Mouse (Mus musculus): ENCODE results near the gene Tmem101. TPM values are rescaled to one million over a fixed set of nuclear protein-coding genes. Genes with fewer than 3 reads are reported as not detected.

Tmem101 gene
- polyA plus RNA-seq (2014; fragmentation: Nextera tagmentation; extraction: Ambion mirVana), result 33.5 and 35.9 TPM in 2 replicates

DNA sequence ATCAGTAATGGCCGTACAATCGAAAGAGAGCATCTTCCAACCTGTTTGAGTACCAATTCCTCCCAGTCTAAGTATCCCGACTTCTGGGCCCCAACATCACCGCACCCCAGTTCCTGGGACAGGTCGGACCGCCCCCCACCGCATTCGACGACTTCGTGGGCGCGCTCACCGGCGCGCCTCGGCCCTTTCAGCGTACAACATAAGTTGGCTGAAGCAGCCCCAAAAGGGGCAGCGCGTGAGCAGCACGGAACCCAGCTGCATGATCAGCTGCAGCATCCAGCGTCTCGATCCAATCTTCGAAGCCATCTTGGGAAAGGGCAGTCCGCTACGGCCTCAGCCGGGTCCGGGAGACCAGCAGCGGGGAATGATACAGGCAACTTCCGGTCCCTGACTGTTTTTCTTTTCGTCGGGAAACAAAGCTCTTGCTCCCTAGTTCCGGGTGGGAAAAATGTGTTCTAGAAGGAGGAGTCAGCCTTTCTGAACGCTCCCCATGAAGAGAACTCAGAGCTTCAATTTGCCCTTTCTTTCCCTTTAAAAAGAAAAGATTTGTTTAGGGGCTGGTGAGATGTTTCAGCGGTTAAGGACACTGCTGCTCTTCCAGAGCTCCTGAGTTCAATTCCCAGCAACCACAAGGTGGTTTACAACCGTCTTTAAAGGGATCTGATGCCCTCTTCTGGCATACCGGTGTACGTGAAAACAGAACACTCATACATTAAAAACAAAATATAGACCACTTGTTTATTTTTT, at the start of gene Tmem101:
Gene Tmem101, minus strand, starts transcription at position 366 of the 747 bp plus-strand sequence.
- Histone ChIP-seq H3K36me3 (ENCODE audit: control insufficient read depth, insufficient read depth, low read length) (peaks cover 3% of the 10 kb centered on the region; the same call in 1 of the 2 replicates), H3K9me3 (ENCODE audit: control insufficient read depth, low read length) (no peaks in the 10 kb centered on the region), H3K4me3 (ENCODE audit: low read depth, low read length) (peak within 1 kb of the TSS; percentile 61), H3K27ac (ENCODE audit: low read depth, low read length) (0 out of 2 replicates have a peak within 1 kb of the TSS, but pooled peaks have one; percentile 22), H3K9ac (ENCODE audit: low read length) (peak within 1 kb of the TSS; percentile 71), H3K27me3 (ENCODE audit: control insufficient read depth, insufficient read depth, low read length) (no peaks in the 10 kb centered on the region), H3K4me1 (ENCODE audit: control insufficient read depth, insufficient read depth, low read length) (peaks cover 6% of the 10 kb centered on the region), H3K4me2 (peak within 1 kb of the TSS; percentile 61)
- under 1% methylated on average over 37 of the region's 37 CpGs for WGBS
- peak; percentile 90 for ATAC-seq (ENCODE audit: low FRiP score)
- peak; percentile 99 for DNase-seq (ENCODE audit: low spot score, missing footprints)

DNA sequence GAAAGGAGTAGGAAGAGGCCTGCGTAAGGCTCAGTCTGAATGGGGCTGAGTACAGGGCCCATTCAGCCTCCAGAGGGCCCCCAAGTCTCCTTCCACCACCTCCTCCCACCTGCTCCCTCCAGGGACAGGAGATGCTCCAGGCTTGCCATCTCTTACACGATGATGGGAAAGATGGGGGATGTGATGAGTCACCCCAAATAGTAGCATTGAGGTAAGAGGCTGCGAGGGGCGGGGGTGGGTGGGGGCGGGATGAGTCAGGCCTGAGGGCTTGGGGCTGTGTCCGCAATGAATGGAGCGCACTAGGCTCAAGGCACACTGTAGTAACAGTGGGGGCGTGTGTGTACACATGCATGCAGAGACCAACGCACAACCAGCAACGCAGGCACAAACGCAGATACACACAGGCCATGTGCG, 45.2 kb upstream of the Tmem101 start:
- no peak for ATAC-seq (ENCODE audit: low FRiP score)
- H3K4me2 ChIP-seq, result no peak overlapping the region
- H3K27me3 ChIP-seq (ENCODE audit: control insufficient read depth, insufficient read depth, low read length), result no peaks in the 10 kb centered on the region
- no peaks in the 10 kb centered on the region for H3K9me3 ChIP-seq (ENCODE audit: control insufficient read depth, low read length)
- WGBS, result 87% methylated on average over 12 of the region's 12 CpGs
- H3K4me1 ChIP-seq (ENCODE audit: control insufficient read depth, insufficient read depth, low read length), result no peaks in the 10 kb centered on the region
- H3K4me3 ChIP-seq (ENCODE audit: low read depth, low read length), result no peak overlapping the region
- DNase-seq (ENCODE audit: low spot score, missing footprints), result no peak
- no peak overlapping the region for H3K27ac ChIP-seq (ENCODE audit: low read depth, low read length)
- H3K36me3 ChIP-seq (ENCODE audit: control insufficient read depth, insufficient read depth, low read length), result peaks cover 20% of the 10 kb centered on the region
- no peak overlapping the region for H3K9ac ChIP-seq (ENCODE audit: low read length)

DNA sequence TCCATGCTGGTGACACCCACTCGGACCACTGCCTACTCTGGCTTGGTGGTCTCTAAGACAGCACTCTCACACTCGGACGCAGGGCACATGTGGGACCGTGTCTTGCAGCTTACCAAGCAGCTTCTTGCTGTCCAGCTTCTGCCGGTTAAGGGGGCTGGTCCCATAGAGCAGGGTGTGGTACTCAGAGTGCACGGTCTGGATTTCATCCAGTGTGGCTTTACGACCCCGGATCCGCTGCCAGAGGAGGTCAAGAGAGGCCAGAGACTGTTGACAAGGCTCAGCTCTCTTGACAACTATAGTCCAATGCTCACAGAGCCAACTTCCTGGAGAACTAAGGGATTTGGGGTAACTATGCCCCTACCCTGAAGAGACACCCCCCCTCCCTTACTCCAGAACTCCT, 43.7 kb upstream of the Tmem101 start:
- DNase-seq (ENCODE audit: low spot score, missing footprints) (no peak), ATAC-seq (ENCODE audit: low FRiP score) (no peak)
- H3K4me2 ChIP-seq, result no peak overlapping the region
- H3K27me3 ChIP-seq (ENCODE audit: control insufficient read depth, insufficient read depth, low read length), result no peaks in the 10 kb centered on the region
- H3K36me3 ChIP-seq (ENCODE audit: control insufficient read depth, insufficient read depth, low read length), result peaks cover 22% of the 10 kb centered on the region
- WGBS, result 84% methylated on average over 9 of the region's 9 CpGs
- no peaks in the 10 kb centered on the region for H3K4me1 ChIP-seq (ENCODE audit: control insufficient read depth, insufficient read depth, low read length)
- H3K9me3 ChIP-seq (ENCODE audit: control insufficient read depth, low read length), result no peaks in the 10 kb centered on the region
- no peak overlapping the region for H3K9ac ChIP-seq (ENCODE audit: low read length)
- H3K4me3 ChIP-seq (ENCODE audit: low read depth, low read length), result no peak overlapping the region
- H3K27ac ChIP-seq (ENCODE audit: low read depth, low read length), result no peak overlapping the region

DNA sequence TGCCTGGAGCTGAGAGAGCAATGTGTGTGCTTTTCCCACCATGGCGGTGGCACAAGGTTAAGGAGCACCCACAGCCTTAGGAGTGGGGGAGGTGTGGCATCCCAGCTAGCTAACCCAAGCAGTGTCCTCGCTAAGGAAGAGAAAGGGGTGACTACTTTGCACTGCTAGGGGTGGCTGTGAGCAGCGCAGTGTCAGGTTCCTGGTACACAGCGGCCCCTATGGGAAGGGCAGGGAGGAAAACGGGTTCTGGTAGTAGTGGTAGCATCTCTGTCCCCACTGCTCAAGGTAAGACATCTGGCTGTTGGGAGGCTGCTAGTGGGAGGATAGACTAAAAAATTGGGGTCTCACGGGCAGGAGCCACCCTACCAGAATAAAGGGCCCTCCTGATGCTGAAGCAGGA, 42.0 kb upstream of the Tmem101 start:
- no peak overlapping the region for H3K4me3 ChIP-seq (ENCODE audit: low read depth, low read length)
- H3K9ac ChIP-seq (ENCODE audit: low read length), result no peak overlapping the region
- 67% methylated on average over 6 of the region's 6 CpGs for WGBS
- DNase-seq (ENCODE audit: low spot score, missing footprints), result no peak
- H3K4me2 ChIP-seq, result no peak overlapping the region
- peaks cover 21% of the 10 kb centered on the region for H3K36me3 ChIP-seq (ENCODE audit: control insufficient read depth, insufficient read depth, low read length)
- no peaks in the 10 kb centered on the region for H3K4me1 ChIP-seq (ENCODE audit: control insufficient read depth, insufficient read depth, low read length)
- H3K27ac ChIP-seq (ENCODE audit: low read depth, low read length), result no peak overlapping the region
- no peak for ATAC-seq (ENCODE audit: low FRiP score)
- no peaks in the 10 kb centered on the region for H3K9me3 ChIP-seq (ENCODE audit: control insufficient read depth, low read length)
- H3K27me3 ChIP-seq (ENCODE audit: control insufficient read depth, insufficient read depth, low read length), result no peaks in the 10 kb centered on the region

DNA sequence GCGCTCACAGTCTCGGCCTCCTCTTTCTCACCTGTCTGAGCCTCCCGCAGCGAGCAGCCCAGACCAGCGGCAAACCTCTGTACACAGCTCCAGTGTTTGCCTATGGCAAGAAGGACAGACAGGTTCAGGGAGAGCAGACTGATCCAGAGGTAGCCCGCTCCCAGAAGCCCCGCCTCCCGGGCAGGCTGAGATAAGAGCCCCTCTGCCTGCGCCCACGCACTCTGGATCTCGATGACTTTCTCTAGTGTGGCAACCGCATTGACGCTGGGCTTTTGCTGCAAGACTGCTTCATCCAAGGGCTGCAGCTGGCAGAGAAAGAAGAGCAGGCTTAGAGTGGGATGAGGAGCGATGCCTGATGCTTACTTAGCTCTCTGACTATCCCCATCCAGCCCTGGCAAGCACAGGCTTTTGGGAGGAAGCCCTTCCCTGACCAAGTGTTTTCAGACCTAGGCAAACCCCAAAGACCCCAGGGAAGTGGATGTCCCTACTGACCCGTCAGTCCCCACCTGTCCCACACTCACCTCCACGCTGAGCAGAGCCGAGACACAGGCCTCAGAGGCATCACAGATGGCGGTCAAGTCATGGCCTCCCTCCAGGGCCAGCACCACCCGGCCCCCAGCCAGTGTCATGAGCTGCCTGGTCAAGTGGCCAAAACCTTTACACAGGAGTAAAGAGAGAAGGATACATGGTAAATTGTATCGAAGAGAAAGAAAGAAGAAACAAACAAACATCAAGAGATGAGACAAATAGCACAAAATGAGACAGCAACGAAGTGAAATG, 40.0 kb upstream of the Tmem101 start:
- peaks cover 25% of the 10 kb centered on the region for H3K36me3 ChIP-seq (ENCODE audit: control insufficient read depth, insufficient read depth, low read length)

DNA sequence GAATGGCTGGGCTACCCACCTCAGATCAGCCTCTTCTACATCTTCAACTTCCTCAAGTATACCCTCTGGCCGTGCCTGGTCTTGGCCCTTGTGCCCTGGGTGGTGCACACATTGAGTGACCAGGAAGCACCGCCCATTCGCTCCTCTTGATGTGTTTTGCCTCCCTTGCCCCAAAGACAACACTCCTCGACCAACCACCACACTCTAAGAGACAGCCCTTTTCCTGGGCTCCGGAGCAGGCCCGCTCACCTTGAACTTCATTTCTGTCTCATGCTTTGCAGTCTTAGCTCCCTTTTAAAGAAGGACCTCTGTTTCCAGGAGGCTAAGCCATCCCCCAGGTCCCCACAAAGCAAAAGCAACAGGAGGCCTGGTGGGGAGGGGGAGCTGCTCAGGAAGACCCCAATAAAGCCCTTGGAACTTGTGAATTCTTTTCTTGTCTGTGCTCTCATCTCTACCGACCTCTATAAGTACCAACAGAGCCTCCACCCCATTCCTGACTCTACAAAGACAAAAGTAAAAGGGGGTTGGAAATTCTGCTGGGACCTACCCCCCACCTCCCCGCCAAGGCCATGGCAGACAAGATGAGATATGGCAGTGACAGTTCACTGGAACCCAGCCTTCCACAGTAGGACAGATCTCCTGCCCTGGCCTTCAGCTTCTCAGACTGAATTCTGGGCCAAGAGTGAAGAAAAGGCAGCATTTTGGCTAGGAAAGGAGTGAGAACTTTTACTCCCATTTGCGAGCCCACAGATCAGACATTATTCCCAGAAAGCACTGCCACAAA, 37.6 kb upstream of the Tmem101 start:
- H3K4me2 ChIP-seq, result no peak overlapping the region
- H3K27ac ChIP-seq (ENCODE audit: low read depth, low read length), result no peak overlapping the region
- no peaks in the 10 kb centered on the region for H3K27me3 ChIP-seq (ENCODE audit: control insufficient read depth, insufficient read depth, low read length)
- no peak overlapping the region for H3K9ac ChIP-seq (ENCODE audit: low read length)
- ATAC-seq (ENCODE audit: low FRiP score), result no peak
- 82% methylated on average over 9 of the region's 9 CpGs for WGBS
- H3K4me3 ChIP-seq (ENCODE audit: low read depth, low read length), result no peak overlapping the region
- no peak for DNase-seq (ENCODE audit: low spot score, missing footprints)
- peaks cover 17% of the 10 kb centered on the region for H3K36me3 ChIP-seq (ENCODE audit: control insufficient read depth, insufficient read depth, low read length)
- H3K4me1 ChIP-seq (ENCODE audit: control insufficient read depth, insufficient read depth, low read length), result peaks cover 11% of the 10 kb centered on the region
- H3K9me3 ChIP-seq (ENCODE audit: control insufficient read depth, low read length), result no peaks in the 10 kb centered on the region

More for the DNA sequence above, 40.0 kb upstream of the Tmem101 start:
- no peak overlapping the region for H3K4me2 ChIP-seq
- no peaks in the 10 kb centered on the region for H3K9me3 ChIP-seq (ENCODE audit: control insufficient read depth, low read length)
- no peak overlapping the region for H3K27ac ChIP-seq (ENCODE audit: low read depth, low read length)
- DNase-seq (ENCODE audit: low spot score, missing footprints) (no peak), ATAC-seq (ENCODE audit: low FRiP score) (no peak)
- H3K4me1 ChIP-seq (ENCODE audit: control insufficient read depth, insufficient read depth, low read length), result no peaks in the 10 kb centered on the region
- 86% methylated on average over 21 of the region's 21 CpGs for WGBS
- H3K4me3 ChIP-seq (ENCODE audit: low read depth, low read length), result no peak overlapping the region
- H3K27me3 ChIP-seq (ENCODE audit: control insufficient read depth, insufficient read depth, low read length), result no peaks in the 10 kb centered on the region
- no peak overlapping the region for H3K9ac ChIP-seq (ENCODE audit: low read length)

DNA sequence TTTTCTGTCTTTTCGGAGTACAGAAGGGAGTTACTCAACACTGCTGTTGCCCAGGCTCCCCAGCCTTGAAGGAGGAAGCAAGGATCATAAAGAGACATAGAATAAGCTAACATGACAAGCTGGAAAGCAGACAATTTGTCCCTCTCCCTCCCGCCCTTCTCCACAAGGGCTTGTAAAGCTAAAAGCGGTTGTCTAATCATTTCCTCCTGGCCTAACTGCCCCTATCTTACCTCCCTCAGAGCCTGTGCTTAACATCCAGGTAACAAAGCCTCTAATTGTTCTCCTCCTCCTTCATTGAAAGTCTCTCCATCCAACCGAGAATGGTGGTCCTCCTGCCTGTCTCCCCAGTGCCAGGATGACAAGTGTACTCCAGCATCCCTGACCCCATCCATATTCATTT, 34.6 kb upstream of the Tmem101 start:
- H3K36me3 ChIP-seq (ENCODE audit: control insufficient read depth, insufficient read depth, low read length), result peaks cover 14% of the 10 kb centered on the region
- no peak overlapping the region for H3K4me3 ChIP-seq (ENCODE audit: low read depth, low read length)
- H3K9me3 ChIP-seq (ENCODE audit: control insufficient read depth, low read length), result no peaks in the 10 kb centered on the region
- no peak overlapping the region for H3K4me2 ChIP-seq
- 0 out of 2 replicates have a peak overlapping the region, but pooled peaks have one; percentile 12 for H3K9ac ChIP-seq (ENCODE audit: low read length)
- WGBS, result 50% methylated on average over 4 of the region's 4 CpGs
- ATAC-seq (ENCODE audit: low FRiP score) (no peak), DNase-seq (ENCODE audit: low spot score, missing footprints) (no peak)
- H3K27ac ChIP-seq (ENCODE audit: low read depth, low read length), result no peak overlapping the region
- peaks cover 11% of the 10 kb centered on the region for H3K4me1 ChIP-seq (ENCODE audit: control insufficient read depth, insufficient read depth, low read length)
- no peaks in the 10 kb centered on the region for H3K27me3 ChIP-seq (ENCODE audit: control insufficient read depth, insufficient read depth, low read length)

DNA sequence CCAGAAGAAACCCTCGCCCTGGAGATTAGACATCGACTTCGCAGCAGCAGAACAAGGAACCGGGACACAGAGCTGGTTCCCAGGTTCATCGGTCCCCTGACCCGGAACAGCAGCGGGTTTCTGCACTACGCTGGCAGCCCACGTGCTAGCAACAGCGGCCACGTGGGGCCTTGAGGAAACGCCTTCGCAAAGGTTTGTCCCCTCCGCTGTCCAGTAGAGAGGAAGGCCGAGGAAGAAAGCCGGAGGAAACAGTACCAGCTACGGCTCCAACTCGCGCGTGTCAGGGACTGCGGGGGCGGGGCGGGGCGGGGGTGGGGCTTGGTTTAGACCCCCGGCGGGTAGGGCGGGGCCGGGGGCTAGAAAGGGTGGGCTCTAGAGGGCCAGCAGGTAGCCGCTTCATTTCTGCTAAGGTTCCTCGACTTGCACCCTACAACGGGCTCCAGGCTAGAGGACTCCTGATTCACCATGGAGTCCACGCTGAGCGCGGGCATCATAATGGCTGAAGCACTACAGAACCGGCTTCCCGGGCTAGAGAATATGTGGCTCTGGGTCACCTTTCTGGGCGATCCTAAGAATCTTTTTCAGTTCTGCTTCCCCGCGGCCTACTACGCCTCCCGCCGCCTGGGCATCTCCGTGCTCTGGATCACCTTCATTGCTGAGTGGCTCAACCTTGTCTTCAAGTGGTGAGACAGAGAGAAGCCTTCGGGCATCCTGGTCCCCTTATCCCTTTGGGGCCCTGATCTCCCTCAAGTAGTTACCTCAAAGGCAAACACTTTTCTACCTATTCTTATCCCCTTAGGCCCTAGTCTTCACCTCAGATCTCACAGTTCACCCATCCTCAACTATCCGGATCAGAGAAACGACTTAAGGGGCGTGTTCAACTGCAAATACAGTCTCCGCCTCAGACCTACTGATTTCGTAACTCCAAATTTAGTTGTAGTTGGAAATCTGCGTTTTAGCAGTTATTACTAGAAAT, 33.5 kb upstream of the Tmem101 start, which contains the start of gene G6pc3:
Gene G6pc3, plus strand, starts transcription at position 160 of the 976 bp plus-strand sequence.
- H3K27me3 ChIP-seq (ENCODE audit: control insufficient read depth, insufficient read depth, low read length), result no peaks in the 10 kb centered on the region
- ATAC-seq (ENCODE audit: low FRiP score) (peak; percentile 75), DNase-seq (ENCODE audit: low spot score, missing footprints) (peak; percentile 97)
- H3K9ac ChIP-seq (ENCODE audit: low read length), result peak within 1 kb of the TSS; percentile 79
- no peak within 1 kb of the TSS; the same call in 1 of the 2 replicates for H3K27ac ChIP-seq (ENCODE audit: low read depth, low read length)
- H3K4me3 ChIP-seq (ENCODE audit: low read depth, low read length), result peak within 1 kb of the TSS; percentile 63
- no peaks in the 10 kb centered on the region for H3K9me3 ChIP-seq (ENCODE audit: control insufficient read depth, low read length)
- peaks cover 11% of the 10 kb centered on the region for H3K36me3 ChIP-seq (ENCODE audit: control insufficient read depth, insufficient read depth, low read length)
- H3K4me1 ChIP-seq (ENCODE audit: control insufficient read depth, insufficient read depth, low read length), result peaks cover 11% of the 10 kb centered on the region
- WGBS, result 4% methylated on average over 50 of the region's 50 CpGs
- peak within 1 kb of the TSS; percentile 87 for H3K4me2 ChIP-seq
